ENCODE assay signal across 8 mouse cellular contexts in genomic region chr19:55643288-55643901, GRCm38 (mm10).
DNase-seq lines count a peak whose midpoint lies in the region; ATAC-seq and TF ChIP-seq lines count a peak whose summit lies in the region.

No protein-coding gene starts in this region.

- in situ Hi-C loops in ES-E14 (cut with MboI; ENCODE audit: low sequenced_read_pairs in 2 of 2, unreplicated experiment in 2 of 2): no loop called here

- ATAC-seq in heart, embryonic 16.5 days (replicated peaks; ENCODE audit: extremely low read depth, insufficient read depth, low FRiP score): peak; percentile 89
- peak; percentile 86 for ATAC-seq in liver, postnatal 0 days
- ATAC-seq in neural tube, embryonic 13.5 days (ENCODE audit: low read depth): no peak

- peak overlapping the region; percentile 57 for H3K4me2 ChIP-seq in heart, embryonic 16.5 days (ENCODE audit: low read depth, low read length)
- H3K4me2 ChIP-seq in liver, postnatal 0 days (ENCODE audit: low read depth, low read length): peak overlapping the region; percentile 68
- H3K4me2 ChIP-seq in neural tube, embryonic 13.5 days: peak overlapping the region; percentile 44

- H3K9me3 ChIP-seq in ES-E14 (ENCODE audit: control insufficient read depth, insufficient read depth, low read depth, low read length): no peaks in the 10 kb centered on the region
- peaks cover 6% of the 10 kb centered on the region; the same call in 1 of the 2 replicates for H3K9me3 ChIP-seq in forebrain, embryonic 10.5 days
- no peaks in the 10 kb centered on the region for H3K9me3 ChIP-seq in heart, embryonic 16.5 days (replicated peaks; ENCODE audit: control insufficient read depth, low read length)
- H3K9me3 ChIP-seq in liver, postnatal 0 days (ENCODE audit: low read length): no peaks in the 10 kb centered on the region
- no peaks in the 10 kb centered on the region for H3K9me3 ChIP-seq in neural tube, embryonic 13.5 days

- no peak overlapping the region for H3K4me3 ChIP-seq in ES-E14 (ENCODE audit: insufficient read depth in 1 of 2, low read depth in 1 of 2, low read length in 2 of 2, poor library complexity in 1 of 2, severe bottlenecking in 1 of 2)
- peak overlapping the region; percentile 38 for H3K4me3 ChIP-seq in forebrain, embryonic 10.5 days
- H3K4me3 ChIP-seq in heart, embryonic 16.5 days (ENCODE audit: low read length): peak overlapping the region; percentile 55
- peak overlapping the region; percentile 56 for H3K4me3 ChIP-seq in liver, postnatal 0 days (ENCODE audit: low read depth, low read length)
- H3K4me3 ChIP-seq in neural tube, embryonic 13.5 days: peak overlapping the region; percentile 17

- TF ChIP-seq CTCF in liver, postnatal 0 days (IDR thresholded peaks at IDR 0.05; ENCODE audit: low read depth): no peak

- TF ChIP-seq EP300 in liver, postnatal 0 days (IDR thresholded peaks at IDR 0.05; ENCODE audit: low read depth): no peak

- peaks cover 71% of the 10 kb centered on the region for H3K27me3 ChIP-seq in forebrain, embryonic 10.5 days (ENCODE audit: poor library complexity, severe bottlenecking)
- no peaks in the 10 kb centered on the region for H3K27me3 ChIP-seq in heart, embryonic 16.5 days (ENCODE audit: control insufficient read depth, insufficient read depth, low read length)
- no peaks in the 10 kb centered on the region for H3K27me3 ChIP-seq in liver, postnatal 0 days (ENCODE audit: insufficient read depth, low read length)
- peaks cover 60% of the 10 kb centered on the region for H3K27me3 ChIP-seq in neural tube, embryonic 13.5 days

- peak; percentile 8 for DNase-seq in ES-E14 (ENCODE audit: low read depth, low spot score)
- DNase-seq in adrenal gland, adult 8-10 months: peak; percentile 45
- DNase-seq in forebrain, embryonic 10.5 days (ENCODE audit: extremely low spot score, low spot score): no peak
- DNase-seq in kidney, postnatal 10 days: peak; percentile 45
- peak; percentile 62 for DNase-seq in liver, postnatal 0 days
- DNase-seq in testis, postnatal 14 days (ENCODE audit: low spot score): no peak

- no peaks in the 10 kb centered on the region for H3K36me3 ChIP-seq in ES-E14 (ENCODE audit: control insufficient read depth, insufficient read depth, low read length, poor library complexity, severe bottlenecking)
- no peaks in the 10 kb centered on the region for H3K36me3 ChIP-seq in forebrain, embryonic 10.5 days (replicated peaks)
- H3K36me3 ChIP-seq in heart, embryonic 16.5 days (ENCODE audit: control insufficient read depth, insufficient read depth): no peaks in the 10 kb centered on the region
- no peaks in the 10 kb centered on the region for H3K36me3 ChIP-seq in liver, postnatal 0 days (replicated peaks; ENCODE audit: insufficient read depth, low read length)
- no peaks in the 10 kb centered on the region for H3K36me3 ChIP-seq in neural tube, embryonic 13.5 days

- no peak overlapping the region for H3K27ac ChIP-seq in ES-E14 (ENCODE audit: insufficient read depth, low read depth, low read length, poor library complexity, severe bottlenecking)
- H3K27ac ChIP-seq in forebrain, embryonic 10.5 days: peak overlapping the region; percentile 61; the same call in 1 of the 2 replicates
- peak overlapping the region; percentile 95 for H3K27ac ChIP-seq in heart, embryonic 16.5 days (ENCODE audit: low read length)
- peak overlapping the region; percentile 86 for H3K27ac ChIP-seq in liver, postnatal 0 days (ENCODE audit: low read depth)
- no peak overlapping the region for H3K27ac ChIP-seq in neural tube, embryonic 13.5 days (replicated peaks)

- H3K9ac ChIP-seq in ES-E14 (ENCODE audit: insufficient read depth, low read depth, low read length, poor library complexity, severe bottlenecking): no peak overlapping the region
- H3K9ac ChIP-seq in heart, embryonic 16.5 days (ENCODE audit: low read length): peak overlapping the region; percentile 74
- H3K9ac ChIP-seq in liver, postnatal 0 days (replicated peaks): peak overlapping the region; percentile 58
- no peak overlapping the region for H3K9ac ChIP-seq in neural tube, embryonic 13.5 days

- H3K4me1 ChIP-seq in ES-E14 (ENCODE audit: control insufficient read depth in 2 of 2, insufficient read depth in 2 of 2, low read length in 2 of 2, poor library complexity in 1 of 2): peaks cover 0 to 8% of the 10 kb centered on the region in 2 experiments; a peak in 1 of 4 replicates
- peaks cover 28% of the 10 kb centered on the region for H3K4me1 ChIP-seq in forebrain, embryonic 10.5 days
- H3K4me1 ChIP-seq in heart, embryonic 16.5 days (ENCODE audit: control insufficient read depth, insufficient read depth, low read length): peaks cover 4% of the 10 kb centered on the region; the same call in 1 of the 2 replicates
- H3K4me1 ChIP-seq in liver, postnatal 0 days (ENCODE audit: insufficient read depth): peaks cover 5% of the 10 kb centered on the region; the same call in 1 of the 2 replicates
- peaks cover 14% of the 10 kb centered on the region for H3K4me1 ChIP-seq in neural tube, embryonic 13.5 days (replicated peaks)

- 19% methylated on average over 14 of the region's 14 CpGs for WGBS in forebrain, embryonic 10.5 days
- 3% methylated on average over 13 of the region's 14 CpGs for WGBS in heart, embryonic 16.5 days
- under 1% methylated on average over 14 of the region's 14 CpGs for WGBS in liver, postnatal 0 days (ENCODE audit: insufficient replicate concordance)
- WGBS in neural tube, embryonic 13.5 days: 14% methylated on average over 14 of the region's 14 CpGs

TF ChIP-seq in ES-E14, 5 proteins besides CTCF, POLR2A, EP300 and RAD21:
- TF ChIP-seq ZNF384 (IDR thresholded peaks at IDR 0.05; ENCODE audit: low read depth, low read length): no peak
- TF ChIP-seq MAFK (IDR thresholded peaks at IDR 0.05; ENCODE audit: insufficient read depth, low read depth, low read length): no peak
- TF ChIP-seq CHD2 (IDR thresholded peaks at IDR 0.05; ENCODE audit: low read depth, low read length): no peak
- no peak for TF ChIP-seq ZC3H11A (IDR thresholded peaks at IDR 0.05; ENCODE audit: borderline replicate concordance, low read depth, low read length)
- no peak for TF ChIP-seq HCFC1 (IDR thresholded peaks at IDR 0.05; ENCODE audit: borderline replicate concordance, insufficient read depth, low read length)
TF ChIP-seq in ES-E14: peak in this region for 0.

Comparison
In these comparisons a context has a peak if more than half of its experiments do, and no peak if none do; other contexts are left out.
1. DNase-seq: peak in ES-E14 (single experiment), adrenal gland, adult 8-10 months (single experiment), kidney, postnatal 10 days (single experiment) and liver, postnatal 0 days (single experiment); none in forebrain, embryonic 10.5 days (single experiment) and testis, postnatal 14 days (single experiment).
2. H3K27ac ChIP-seq: peak in forebrain, embryonic 10.5 days (single experiment), heart, embryonic 16.5 days (single experiment) and liver, postnatal 0 days (single experiment); none in ES-E14 (single experiment) and neural tube, embryonic 13.5 days (single experiment).
3. H3K4me3 ChIP-seq: peak in forebrain, embryonic 10.5 days (single experiment), heart, embryonic 16.5 days (single experiment), liver, postnatal 0 days (single experiment) and neural tube, embryonic 13.5 days (single experiment); none in ES-E14 (0 of 2).
4. H3K9ac ChIP-seq: peak in heart, embryonic 16.5 days (single experiment) and liver, postnatal 0 days (single experiment); none in ES-E14 (single experiment) and neural tube, embryonic 13.5 days (single experiment).
5. Peak in every context shown above with its lines, with median percentiles within 50 percentile points of each other: H3K4me2 ChIP-seq.